In the genomic region with DNA sequence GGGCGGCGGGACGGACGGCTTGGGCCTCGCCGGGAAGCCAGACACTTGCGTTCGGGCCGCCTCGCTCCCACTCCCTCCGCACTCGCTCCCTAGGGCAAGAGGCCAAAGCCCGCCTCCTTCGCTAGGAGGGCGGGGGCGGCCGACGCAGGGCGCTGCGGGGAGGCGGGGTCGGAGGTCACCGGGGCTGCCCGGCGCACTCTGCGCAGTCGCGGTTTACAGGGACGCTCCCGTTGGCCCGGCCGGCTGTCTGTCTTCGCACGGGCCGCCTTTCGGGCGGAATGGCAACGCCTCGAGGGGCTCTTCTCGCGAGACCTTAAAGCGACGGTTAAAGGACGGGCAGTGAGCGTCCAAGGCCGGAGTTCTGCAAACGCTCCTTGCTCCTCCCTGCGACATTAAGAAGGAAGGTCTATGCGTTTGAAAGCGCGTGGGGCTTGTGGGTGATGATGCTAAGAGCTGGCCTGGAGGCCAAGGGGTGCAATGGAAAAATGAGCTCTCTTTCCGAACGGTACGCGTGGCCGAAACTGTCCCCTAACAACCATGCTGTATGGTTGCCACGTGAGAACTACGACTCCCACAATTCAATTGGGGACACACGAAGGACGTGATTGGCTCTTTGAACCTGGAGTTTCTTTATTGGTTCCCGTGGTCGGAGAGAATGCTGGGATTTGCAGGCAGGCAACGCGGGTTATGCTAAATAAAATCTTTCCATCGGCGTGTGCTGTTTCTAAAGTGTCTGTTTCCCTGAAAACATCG, we compare ENCODE assay signal across 1 mouse cellular context.
TF ChIP-seq lines count a peak whose summit lies in the region.

Gene Cand1 (minus strand): TSS at position 87 of the 753 bp plus-strand sequence.

TF ChIP-seq in MEL, 35 proteins besides CTCF, POLR2A, EP300 and RAD21 (continued from another document):
- TF ChIP-seq ZC3H11A (IDR thresholded peaks at IDR 0.05; ENCODE audit: low read depth, low read length), result no peak
- TF ChIP-seq MYB (IDR thresholded peaks at IDR 0.05; ENCODE audit: low read depth, low read length), result peak; percentile 79
- peak; percentile 27 for TF ChIP-seq ETS1 (IDR thresholded peaks at IDR 0.05; ENCODE audit: low read depth, low read length)
- peak; percentile 93 for TF ChIP-seq MXI1 (IDR thresholded peaks at IDR 0.05; ENCODE audit: low read depth, low read length)
- TF ChIP-seq ZKSCAN1 (IDR thresholded peaks at IDR 0.05; ENCODE audit: low read depth, low read length), result no peak
- TF ChIP-seq MAZ (IDR thresholded peaks at IDR 0.05; ENCODE audit: low read depth, low read length), result peak; percentile 71; the same call in 1 of the 2 replicates
- TF ChIP-seq KAT2A (conservative IDR thresholded peaks at IDR 0.05; ENCODE audit: low read depth, low read length), result peak; percentile 94
- no peak for TF ChIP-seq RCOR1 (IDR thresholded peaks at IDR 0.05; ENCODE audit: low read depth, low read length)
- 0 out of 2 replicates have a peak, but pooled peaks have one; percentile 35 for TF ChIP-seq TCF12 (IDR thresholded peaks at IDR 0.05; ENCODE audit: low read depth, low read length)
- no peak for TF ChIP-seq UBTF (IDR thresholded peaks at IDR 0.05; ENCODE audit: borderline replicate concordance, insufficient read depth, low read depth, low read length)
- TF ChIP-seq GABPA (IDR thresholded peaks at IDR 0.05; ENCODE audit: low read depth, low read length), result no peak
- TF ChIP-seq NELFE (IDR thresholded peaks at IDR 0.05; ENCODE audit: low read depth, low read length), result peak; percentile 86
- TF ChIP-seq GATA1 (IDR thresholded peaks at IDR 0.05; ENCODE audit: low read depth, low read length), result no peak
- peak; percentile 93 for TF ChIP-seq HCFC1 (IDR thresholded peaks at IDR 0.05; ENCODE audit: low read depth, low read length)
